Mouse (Mus musculus) retina, postnatal 1 day (tissue): ENCODE results near the gene Nop10.
"Not testable (repeated sequence)": the region's sequence is repeated elsewhere in the genome, so short reads cannot be mapped to it uniquely, and the experiment has no call there.

Source experiments
- DNase-seq: peaks from one replicate; pipeline ENCODE4 v3.0.0-alpha.2; 2012

The Nop10 gene

GRCm38 (mm10) chr2:112265448-112266241, 3.9 kb downstream of the Nop10 start, which contains the start of gene Slc12a6:
Slc12a6 (plus strand) TSS chr2:112265825.
- DNase-seq: peak; percentile 94

DNA sequence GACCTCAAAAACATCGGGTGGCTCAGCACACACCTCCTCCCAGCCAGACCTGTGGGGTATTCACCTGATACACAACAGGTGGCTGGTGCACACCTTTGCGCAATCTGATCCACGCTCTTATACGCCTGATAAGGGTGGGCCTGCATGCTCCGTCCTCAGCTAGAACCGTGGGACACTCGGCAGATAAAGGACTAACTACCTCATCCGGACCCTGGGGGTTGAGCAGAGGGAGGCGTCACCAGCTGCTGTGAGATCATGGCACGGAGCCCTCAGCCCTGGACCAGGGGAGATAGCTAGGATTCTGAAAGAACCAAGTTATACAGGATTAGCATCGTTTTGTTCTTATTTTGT, 4.5 kb downstream of the Nop10 start, which contains the start of gene Gm21985:
Gm21985 (plus strand) TSS at position 73 of the 351 bp plus-strand sequence.
- peak; percentile 71 for DNase-seq

DNA sequence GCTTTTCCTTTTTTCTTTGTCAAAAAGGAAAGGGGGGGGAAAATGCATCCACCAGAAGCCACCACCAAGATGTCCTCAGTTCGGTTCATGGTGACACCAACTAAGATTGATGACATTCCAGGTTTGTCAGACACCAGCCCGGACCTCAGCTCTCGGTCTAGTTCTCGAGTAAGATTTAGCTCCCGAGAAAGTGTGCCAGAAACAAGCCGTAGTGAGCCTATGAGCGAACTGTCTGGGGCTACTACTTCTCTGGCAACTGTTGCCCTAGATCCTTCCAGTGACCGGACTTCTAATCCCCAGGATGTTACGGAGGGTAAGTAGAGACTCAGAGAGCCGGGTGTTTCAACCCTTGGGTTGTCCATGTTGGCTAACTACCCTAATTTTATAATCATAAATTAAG, 5.1 kb downstream of the Nop10 start:
- DNase-seq: peak; percentile 44

DNA sequence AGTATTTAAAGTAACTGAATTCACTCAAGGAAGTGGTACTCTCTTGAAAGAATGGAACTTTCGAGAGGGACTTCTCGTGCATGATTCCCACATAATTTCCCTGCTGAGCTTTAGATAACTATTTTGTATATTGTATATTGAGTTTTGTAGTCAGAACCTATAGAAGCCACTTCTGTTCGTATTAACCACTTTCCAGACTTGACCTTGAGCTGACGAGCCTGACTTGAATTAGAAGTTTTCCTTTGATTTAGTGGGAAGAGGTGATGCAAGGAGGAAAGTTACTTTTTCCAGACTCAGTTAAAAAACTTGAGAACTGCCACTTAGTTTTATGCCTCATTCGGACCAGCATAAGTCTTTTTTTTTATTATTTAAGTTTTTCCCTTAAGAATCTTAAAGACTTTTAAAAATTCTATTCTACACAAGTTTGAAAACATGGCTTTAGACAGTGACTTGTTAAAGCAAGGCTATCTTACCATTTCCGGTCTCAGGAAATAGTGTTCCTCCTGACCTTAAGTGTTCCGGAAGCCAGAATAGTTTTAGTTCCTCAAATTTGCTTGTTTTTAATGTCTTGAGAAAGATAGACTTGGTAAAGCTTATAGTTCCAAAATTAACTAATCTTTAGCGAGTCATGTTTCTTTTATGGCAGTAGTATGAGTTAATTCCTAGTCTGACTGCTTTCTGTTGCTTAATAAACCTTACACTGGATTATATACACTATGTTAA, 6.0 kb downstream of the Nop10 start:
- no peak for DNase-seq

DNA sequence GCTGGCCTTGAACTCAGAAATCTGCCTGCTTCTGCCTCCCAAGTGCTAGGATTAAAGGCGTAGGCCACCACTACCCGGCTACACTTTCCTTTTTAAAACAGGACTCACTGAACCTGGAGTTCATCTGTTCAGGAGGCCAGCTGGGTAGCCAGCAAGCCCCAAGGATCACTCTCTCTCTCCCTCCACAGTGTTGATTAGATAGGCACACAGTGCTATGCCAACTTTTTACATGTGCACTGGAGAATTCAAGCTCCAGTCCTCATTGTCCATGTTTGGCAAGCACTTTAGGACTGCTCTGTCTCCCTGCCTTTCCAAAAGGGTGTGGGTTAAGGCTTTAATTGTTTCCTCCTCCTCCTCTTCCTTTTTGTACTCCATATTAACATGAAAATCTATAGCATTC, 8.3 kb downstream of the Nop10 start:
- DNase-seq: no peak

GRCm38 (mm10) chr2:112272909-112273308, 11.2 kb downstream of the Nop10 start:
- DNase-seq: no peak

GRCm38 (mm10) chr2:112273474-112273873, 11.7 kb downstream of the Nop10 start:
- DNase-seq: no peak

- no peak for DNase-seq
Observed at GRCm38 (mm10) chr2:112276870-112277269, 15.1 kb downstream of the Nop10 start.

DNA sequence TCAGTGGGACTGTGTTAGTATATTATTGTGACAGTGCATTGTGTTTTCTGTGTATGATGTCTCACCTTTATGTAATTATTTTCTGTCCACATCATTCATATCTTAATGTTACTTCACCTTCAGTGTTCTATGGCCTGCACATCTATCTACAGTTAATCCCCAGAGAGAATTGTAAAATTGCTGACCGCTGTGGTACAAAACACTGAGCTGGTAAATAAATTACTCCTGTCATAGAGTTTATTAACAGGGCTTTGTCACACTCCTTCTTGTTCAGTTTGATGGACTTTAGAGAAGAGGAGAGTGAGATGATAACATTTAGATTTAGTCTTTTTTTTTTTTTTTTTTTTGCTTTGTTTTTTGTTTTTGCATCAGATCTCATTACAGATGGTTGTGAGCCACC, 21.1 kb downstream of the Nop10 start:
- DNase-seq: no peak

GRCm38 (mm10) chr2:112284363-112285030, 22.8 kb downstream of the Nop10 start:
- DNase-seq: peak; percentile 80

DNA sequence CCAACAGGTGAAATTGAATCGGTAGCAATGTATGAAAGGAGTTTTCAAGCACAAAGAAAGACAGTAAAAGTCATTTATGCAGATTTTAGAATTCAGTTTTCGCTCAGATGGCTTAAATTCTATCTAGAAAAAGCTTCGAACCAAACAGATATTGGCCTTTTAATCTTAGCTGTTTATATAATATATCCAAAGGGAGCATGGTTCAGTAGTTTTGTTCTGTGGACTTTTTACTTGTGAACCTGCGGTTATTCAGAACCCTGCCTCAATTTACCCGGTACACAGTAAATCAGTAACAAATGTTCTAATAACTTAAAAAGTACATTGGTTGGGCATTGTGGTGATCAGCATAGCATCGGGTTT, 23.3 kb downstream of the Nop10 start:
- DNase-seq: no peak

DNA sequence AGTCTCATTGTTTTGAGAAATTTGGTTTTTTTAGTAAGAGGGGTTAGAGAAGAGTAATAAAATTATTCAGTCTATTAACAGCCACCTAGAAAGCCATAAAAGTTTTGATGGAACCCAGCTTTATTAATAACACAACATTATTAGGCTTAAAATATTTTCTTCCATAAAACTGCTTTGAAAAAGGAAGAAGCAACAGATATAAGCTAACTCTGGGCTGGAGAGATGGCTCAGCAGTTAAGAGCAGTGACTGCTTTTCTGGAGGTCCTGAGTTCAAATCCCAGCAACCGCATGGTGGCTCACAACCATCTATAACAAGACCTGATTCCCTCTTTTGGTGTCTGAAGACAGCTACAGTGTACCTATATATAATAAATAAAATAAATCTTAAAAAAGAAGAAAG, 24.3 kb downstream of the Nop10 start:
- DNase-seq: not testable (repeated sequence)

- peak; percentile 11 for DNase-seq
Observed at GRCm38 (mm10) chr2:112287059-112287458, 25.3 kb downstream of the Nop10 start.

- no peak for DNase-seq
Observed at GRCm38 (mm10) chr2:112289507-112289906, 27.8 kb downstream of the Nop10 start.

DNA sequence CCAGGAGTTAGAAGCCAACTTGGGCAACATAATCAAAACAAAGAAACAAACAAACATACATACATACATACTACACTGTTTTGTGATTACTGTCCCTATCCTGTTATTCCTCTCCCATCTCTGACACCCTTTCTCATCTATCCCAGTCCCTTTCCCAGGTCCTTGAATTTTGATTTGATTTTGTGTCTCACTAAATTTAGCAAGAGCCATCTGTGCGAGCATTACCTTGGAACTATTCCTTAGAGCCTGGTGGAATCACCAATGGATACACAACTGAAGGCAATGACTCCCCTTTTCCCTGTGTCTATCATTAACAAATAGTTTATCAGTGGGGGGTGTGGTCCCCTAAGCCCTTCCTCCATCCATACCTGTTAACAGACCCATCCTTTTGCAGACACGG, 31.1 kb downstream of the Nop10 start:
- no peak for DNase-seq

DNA sequence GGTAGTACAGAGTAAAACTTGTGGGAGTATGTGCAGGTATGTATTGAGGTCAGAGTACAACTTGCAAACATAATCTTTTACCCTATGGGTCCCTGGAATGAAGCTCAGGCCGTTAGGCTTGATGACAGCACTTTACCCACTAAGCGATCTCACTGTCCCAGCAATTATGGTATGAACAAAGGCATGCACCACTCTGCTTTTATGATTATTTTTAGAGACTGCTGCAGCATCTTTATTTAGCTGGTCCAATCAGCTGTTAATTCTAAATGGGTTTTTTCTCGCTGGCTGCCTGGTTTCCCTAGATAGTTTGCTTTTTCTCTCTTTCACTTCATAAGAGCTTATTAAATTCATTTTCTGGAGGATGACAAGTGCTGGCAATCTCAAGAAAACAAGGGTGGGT, 34.5 kb downstream of the Nop10 start:
- no peak for DNase-seq

DNA sequence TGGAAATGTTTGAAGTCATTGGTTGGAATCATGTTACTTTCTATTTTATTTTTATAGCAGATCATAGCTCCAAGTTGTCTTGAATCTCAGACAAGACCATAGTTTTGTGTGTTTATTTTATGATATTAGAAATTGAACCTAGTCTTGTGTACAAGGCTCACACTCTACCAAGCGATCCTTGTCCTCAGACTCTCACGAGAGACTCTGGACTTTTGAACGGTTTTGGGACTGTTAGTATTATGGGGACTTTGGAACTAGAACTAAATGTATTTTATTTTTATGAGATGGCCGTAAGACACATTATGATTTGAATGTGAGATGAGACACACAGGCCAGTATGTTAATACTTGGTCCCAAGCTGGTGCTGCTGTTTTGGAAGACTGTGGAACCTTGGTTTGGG, 36.5 kb downstream of the Nop10 start:
- DNase-seq: no peak

DNA sequence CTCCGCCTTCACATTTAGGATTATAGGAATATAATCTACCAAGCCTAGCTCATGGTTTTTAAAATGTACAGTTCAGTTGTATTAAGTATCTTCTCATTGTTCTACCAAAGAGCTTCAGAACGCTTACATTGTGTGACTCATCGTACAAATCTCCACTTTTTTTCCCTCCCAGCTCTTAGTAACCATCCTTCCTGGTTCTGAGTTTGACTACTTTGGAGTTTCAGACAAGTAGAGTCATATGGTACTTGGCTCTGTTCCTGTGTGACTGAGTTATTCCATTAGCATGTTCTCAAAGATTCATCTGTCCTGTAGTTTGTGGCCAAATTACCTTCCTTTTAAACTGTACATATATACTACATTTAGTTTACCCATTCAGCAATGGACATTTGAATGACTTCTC, 46.9 kb downstream of the Nop10 start:
- DNase-seq: no peak

DNA sequence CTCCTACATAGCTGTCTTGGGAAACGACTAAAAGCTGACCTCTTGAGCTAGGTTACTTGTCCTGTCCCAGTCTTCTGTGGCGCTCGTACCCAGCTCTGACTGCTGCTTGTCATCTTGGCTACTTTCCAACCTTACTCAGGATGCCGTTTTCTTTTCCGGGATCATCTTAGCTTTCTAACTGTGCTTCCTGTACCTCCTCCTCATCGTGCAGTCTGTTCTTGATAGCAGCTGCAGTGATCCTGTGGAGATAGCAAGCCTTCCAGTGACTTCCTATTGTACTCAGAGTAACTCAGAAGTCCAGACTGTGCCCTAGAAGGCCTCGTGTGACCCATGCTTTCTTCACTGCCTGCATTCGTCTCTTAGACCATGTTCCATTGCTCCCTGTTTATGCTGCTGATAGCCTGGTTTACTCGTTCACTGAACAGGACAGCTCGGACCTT, 47.5 kb downstream of the Nop10 start:
- DNase-seq: no peak
